Mouse (Mus musculus): ENCODE data around the gene Mtmr10. TPM values are rescaled to one million over a fixed set of nuclear protein-coding genes. Genes with fewer than 3 reads are reported as not detected.
A peak's percentile ranks its signal among the peaks of the same experiment; 100 is the strongest.

Mtmr10 gene
- total RNA-seq, 2 experiments from 2014 or later: 2.1 to 5.8 TPM

DNA sequence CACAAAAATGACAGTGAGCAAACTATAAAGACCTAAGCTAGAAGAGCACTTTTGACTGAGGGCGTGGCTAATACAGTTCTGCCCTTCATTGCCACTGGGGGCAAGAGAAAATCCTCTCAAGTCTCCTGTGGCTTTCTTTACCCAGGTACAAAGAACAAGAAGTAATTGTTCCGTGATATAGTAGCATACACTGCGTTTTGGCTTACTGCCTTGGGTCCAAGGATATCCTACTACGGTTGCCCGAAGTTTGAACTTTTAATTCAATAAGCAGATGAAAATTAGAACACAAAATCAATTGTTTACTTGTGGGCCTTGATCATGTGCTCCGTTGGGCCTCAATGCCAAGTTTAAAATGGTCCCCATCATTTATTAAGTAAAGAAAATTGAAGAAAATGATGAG, 3.0 kb downstream of the Mtmr10 start:
- no peak for ATAC-seq (replicated peaks; ENCODE audit: poor library complexity)

DNA sequence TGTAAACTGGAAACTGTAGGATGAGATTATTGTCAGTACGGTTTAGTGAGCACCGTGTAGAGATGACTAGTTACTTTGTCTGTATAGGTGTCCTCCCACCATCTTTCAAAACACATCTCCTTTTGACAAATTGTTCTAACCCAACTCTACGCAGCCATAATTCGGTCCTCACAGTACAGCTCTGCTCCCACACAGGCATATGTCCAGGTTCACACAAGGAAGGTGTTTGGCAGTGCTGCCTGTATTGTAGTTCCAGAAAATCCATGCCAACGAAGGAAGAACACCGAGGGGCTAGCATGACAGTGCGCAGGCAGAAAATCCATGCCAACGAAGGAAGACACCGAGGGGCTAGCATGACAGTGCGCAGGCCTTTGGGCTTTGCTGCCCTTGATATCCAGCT, 4.3 kb downstream of the Mtmr10 start:
- ATAC-seq (replicated peaks; ENCODE audit: poor library complexity): no peak

DNA sequence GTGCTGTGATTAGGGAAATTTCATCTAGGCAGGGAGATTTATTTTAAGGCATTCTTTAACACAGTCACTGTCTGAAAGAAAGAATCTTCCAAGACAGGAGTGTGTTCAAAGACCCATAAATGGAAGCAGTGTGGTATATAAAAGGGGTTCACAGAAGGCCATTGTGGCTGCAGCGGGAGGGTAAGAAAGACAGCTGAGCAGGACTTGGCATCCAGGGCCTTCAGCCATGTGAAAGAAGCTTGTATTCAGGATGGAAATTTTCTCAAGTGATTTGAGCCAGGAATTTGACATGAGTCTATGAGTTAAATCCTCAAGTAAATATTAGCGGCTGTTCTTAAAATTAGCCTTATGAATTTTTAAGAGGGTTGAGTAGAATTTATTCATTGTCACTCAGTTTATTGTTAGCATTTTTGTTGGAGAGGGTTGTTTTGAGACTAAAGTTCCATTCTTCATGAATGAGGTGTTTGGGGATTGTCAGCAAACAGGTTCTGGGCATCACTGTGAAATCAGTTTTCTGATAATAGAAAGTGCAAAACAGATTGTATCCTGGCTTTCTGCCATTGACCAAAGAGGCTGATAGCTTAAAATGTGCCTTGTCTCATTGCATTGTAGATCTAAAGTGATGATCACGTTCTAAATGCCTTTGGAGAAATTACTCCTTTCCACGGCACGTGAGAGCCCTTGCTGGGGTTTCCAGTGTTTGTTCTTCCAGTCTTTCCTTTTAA, 9.0 kb downstream of the Mtmr10 start:
- no peak for ATAC-seq (replicated peaks; ENCODE audit: poor library complexity)

DNA sequence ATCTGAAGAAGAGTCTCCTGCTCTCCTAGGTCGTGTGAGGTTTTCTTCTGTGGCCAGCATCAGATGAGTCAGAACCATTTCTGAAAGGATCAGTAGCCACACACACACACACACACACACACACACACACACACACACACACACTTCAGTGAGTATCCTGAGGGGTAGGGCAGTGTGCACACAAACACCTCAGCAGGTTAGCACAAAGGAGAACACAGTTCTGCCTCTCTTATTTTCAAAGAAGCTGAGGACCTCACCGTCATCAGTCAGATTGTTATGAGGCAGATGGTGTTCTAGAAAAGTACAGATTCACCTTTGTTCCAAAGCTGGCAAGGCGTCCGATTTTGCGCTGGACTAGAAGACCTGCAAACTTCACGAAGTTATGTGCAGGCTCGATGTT, 22.8 kb downstream of the Mtmr10 start:
- no peak for ATAC-seq (replicated peaks; ENCODE audit: poor library complexity)

DNA sequence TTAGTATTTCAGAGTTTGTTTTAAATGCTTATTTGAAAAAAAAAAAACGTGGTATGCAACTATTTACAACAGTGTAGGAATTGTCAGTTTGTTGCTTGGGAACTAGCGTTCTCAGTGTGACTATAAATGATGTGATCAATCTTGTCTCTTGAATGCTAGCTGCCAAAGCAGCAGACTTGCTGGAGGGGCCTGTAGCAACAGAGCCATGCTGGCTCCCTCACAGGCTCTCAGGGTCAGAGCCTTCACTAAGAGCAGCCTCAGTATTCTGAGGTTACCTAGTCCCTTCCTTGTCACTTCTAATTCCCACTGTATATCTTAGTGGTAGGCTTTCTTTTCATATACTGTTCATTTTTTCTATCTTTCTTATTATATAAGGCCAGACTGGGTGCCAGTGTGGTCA, 23.3 kb downstream of the Mtmr10 start:
- ATAC-seq (replicated peaks; ENCODE audit: poor library complexity): no peak

DNA sequence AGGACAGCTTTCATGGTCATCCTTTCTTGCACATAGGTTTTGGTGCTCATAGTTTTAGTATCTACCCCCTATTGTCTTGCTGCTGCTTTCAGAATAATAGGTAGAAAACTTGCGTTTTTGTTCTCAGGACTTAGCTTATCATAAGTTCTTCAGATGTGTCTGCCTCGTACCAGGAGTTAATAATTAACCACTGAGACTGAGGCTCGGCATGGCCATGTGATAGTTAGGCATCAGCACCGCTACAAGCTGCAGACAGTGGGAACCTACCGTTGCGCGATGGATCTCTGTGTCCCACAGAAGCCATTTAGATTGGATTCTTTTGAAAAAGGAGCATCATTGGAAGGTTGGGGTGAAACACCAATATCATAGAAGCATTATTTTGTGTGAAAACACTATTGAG, 25.4 kb downstream of the Mtmr10 start:
- no peak for ATAC-seq (replicated peaks; ENCODE audit: poor library complexity)

DNA sequence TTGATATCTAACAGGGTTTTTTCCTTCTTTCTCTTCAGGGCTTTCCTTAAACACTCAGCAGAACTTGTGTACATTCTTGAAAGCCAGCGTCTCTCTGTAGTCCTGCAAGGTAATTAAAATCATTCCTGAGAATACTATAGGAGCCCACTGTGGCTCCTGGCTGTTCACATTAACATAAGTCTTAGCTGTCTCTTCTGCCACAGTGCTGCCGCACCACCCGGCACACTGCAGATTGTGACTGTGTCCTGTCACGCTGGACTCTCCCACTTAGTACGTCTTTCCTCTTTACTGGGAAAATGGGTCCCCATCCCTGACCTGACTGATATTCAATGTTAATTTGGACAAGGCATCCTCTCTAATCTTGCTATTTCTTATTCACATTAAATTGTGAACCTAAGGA, 33.7 kb downstream of the Mtmr10 start:
- no peak for ATAC-seq (replicated peaks; ENCODE audit: poor library complexity)

DNA sequence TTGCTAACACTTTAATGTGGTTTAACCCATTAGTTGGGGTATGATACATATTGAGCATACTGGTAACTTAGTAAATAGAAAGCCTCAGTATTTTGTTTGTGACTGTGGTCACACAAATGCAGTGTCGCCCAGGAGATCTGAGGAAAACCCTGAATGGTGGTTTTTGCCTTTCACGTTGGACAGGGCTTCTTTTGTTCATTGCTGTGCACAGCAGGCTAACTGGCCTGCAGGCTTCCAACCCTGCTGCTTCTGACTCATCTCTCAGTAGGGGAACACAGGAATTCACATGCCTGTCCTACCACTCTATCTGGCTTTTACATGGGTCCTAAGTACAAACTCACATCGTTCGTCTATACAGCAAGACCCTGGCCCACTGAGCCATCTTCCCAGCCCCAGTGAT, 34.2 kb downstream of the Mtmr10 start:
- no peak for ATAC-seq (replicated peaks; ENCODE audit: poor library complexity)

DNA sequence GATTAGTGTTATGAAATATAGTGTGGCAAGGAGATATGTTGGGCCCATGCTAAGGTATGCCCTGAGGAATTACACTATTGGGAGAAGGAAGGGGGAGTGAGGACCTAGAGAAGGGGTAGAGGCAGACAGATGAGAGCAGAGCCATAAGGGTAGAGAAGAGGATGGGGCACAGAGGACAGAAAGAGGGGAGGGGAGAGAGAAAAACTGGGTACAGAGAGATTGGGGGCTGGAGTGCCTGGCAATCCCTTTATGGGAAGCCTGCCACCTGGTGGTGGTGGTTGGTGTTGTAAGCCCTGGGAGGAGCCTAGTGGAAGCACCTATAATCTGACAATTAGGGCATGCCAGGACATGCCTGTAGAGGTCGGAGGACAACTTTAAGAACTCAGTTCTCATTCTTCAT, 39.4 kb downstream of the Mtmr10 start:
- peak; percentile 100 for ATAC-seq (replicated peaks; ENCODE audit: poor library complexity)

DNA sequence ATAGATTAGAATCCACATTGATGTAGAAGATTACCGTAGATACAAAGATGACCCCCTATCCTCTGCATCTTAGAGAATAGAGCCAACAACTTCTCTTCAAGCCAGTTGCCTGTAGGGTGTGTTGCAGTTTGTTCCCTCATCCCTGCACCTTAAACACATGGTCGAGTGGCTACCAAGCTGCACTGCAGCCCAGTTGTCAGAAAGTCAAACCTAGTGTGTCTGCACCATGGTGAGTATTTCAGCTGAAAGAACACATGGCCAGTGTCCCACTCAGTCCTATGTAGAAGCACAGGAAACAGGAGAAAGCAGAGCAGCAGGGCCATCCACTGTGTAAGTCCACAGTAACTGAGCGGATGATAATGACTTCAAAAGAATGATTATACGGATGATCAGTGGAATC, 40.0 kb downstream of the Mtmr10 start:
- no peak for ATAC-seq (replicated peaks; ENCODE audit: poor library complexity)

DNA sequence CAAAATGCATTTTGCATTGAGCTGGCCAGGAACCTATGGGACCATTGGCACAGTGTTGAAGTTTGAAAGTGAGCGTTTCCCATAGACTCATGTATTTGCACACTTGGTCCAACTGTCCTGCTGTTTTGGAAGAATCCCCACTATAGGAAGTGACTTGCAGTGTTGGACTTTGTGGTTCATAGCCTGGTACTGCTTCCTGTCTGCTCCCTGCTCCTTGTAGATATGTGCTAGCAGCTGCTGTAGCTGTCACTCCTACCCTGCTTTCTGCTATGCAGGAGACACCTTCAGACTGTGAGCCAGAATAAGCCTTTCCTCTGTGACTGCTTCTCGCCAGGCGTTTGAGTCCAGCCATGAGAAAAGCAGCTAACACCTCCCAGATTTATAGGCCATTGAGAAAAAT, 43.9 kb downstream of the Mtmr10 start:
- ATAC-seq (replicated peaks; ENCODE audit: poor library complexity): no peak

DNA sequence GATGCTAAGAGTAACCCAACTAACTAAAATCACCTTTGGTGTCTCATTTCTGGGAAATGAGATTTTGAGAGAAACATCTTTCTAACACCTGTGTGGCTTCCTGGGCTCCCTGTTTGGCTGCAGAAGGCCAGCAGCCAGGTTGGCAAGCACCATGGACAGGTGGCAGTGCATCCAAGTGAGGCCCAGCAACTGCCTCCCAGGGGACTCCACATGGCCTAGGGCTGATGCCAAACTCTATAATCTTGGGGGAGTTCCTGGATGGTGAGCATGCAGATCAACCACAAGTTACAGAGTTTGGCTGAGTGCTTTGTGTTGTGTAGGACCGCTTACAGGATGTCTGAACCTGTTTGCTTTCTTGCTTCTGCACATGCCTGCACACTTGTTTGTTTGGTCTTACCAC, 45.2 kb downstream of the Mtmr10 start:
- ATAC-seq (replicated peaks; ENCODE audit: poor library complexity): no peak

DNA sequence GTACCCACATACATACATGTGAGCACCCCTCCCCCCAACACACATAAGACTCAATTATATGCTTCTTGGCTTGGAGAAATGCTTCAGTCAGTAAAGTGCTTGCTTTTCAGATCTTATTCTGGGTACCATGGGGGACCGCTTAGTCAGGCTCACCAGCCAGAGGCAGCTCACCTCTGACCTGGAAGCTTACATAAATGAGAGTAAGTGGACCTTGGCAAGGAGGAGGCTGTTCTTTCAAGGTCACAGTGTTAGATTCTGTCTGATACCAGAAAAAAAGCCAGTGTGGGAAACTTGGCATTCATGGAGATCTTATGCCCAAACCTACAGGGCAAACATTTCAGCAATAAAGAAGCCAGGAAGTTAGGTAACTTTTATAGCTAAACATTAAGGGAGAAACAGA, 60.4 kb downstream of the Mtmr10 start:
- ATAC-seq (replicated peaks; ENCODE audit: poor library complexity): no peak

DNA sequence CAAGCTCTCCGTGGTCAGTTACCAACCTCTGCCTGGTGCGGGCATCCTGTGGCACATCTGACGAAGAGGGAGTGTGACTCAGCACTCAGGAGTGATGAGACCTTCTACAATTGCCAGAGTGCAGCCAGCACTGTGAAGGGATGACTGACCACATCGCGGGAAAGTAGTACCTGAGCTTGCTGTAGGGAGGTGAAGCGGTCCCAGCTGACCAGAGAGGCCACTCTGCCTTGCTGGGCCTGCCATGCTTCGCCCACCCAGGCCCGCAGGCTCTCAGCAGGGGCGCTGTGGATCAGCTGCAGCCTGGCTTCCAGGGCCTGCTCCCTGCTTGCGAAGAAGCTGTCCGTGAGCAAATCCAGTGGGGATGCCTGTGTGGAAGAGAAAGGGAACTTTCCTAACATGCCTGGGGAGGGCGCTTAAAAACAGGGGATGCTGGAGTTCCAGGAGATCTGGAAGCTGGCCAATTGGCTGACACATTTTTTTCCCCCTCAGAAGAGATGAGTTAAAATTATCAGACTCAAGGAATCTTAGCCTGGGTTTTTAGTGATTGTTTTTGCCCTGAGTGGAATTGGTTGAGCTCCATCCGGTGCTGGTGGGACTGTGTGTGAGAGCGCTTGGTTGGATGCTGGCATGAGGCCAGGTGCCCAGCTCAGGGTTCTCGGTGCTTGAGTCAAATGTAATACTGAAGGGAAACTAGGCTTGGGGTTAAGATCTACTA, 61.9 kb downstream of the Mtmr10 start:
- ATAC-seq (replicated peaks; ENCODE audit: poor library complexity): no peak

DNA sequence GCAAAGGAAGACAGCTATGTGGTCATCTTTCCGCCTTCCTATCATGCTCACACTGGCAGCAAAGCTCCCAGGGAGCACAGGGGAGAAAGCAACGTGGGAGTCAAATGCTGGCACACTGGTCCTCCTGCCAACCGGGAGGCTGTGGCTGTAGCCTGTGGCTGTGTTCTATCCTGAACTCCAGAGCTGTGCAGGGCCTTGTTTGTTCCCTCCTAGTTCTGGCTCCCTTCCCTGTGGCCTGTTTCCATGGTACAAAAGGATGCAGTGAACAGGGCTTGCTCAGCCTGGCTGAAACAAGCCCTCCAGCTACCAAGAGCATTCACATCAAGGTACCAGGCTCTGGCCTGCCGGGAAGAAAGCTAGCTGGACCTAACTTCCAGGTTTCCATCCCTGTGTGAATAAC, 63.6 kb downstream of the Mtmr10 start:
- ATAC-seq (replicated peaks; ENCODE audit: poor library complexity): no peak

DNA sequence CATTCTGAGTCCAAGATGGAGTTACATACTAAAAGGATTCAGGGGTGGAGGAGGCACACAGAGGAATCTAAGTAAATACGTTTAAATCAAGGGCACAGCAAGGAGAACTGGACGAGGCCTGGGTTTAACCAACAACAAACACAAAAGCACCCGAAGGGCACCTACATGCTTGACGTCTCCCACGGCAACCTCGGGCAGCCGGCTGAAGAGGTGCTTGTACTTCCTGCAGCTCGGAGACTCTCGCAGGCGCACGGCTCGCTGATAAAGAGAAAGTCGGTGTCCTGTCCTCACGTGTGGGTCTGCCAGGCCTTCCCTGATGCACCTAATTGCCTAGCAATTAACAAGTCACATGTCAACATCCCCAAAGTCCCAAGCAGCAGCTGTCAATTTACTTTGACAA, 66.8 kb downstream of the Mtmr10 start:
- no peak for ATAC-seq (replicated peaks; ENCODE audit: poor library complexity)

DNA sequence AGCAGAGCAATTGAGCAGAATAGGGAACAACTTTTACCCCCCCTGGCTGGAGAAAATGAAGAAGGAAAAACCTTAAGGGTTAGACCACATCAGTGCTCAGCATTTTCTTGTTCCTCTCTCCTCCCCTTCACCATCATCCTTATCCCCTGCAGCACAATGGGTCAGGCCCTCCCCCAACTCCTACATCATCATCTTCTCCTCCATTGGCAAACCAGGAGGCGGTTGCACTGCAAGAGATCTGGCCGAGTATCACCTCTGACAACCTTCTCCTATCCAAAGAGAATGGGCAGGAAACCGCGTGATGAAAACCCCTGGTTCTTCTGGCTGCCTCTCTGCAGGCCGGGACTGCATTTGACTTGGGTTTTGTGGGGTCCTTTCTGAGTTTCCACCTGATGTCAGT, 69.2 kb downstream of the Mtmr10 start:
- ATAC-seq (replicated peaks; ENCODE audit: poor library complexity): 0 out of 2 replicates have a peak, but pooled peaks have one; percentile 17

DNA sequence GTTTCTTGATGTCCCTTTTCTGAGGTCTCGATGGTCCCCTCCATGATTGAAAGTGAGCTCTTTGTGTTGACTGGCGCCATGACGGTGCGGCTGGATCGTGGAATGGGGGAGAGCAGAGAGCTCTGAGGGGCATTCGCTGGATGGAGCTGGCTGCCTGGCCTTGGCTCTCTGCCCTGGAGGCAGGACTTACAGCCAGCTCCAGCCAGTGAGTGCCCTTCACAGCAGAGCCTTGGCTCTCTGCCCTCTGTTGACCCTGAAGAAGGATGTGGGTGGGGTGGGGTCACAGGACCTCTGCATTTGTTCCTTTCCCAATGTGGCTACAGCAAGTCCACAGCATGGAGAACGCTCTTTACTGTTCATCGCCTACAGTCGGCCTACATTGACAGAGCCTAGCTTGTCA, 70.0 kb downstream of the Mtmr10 start:
- ATAC-seq (replicated peaks; ENCODE audit: poor library complexity): no peak

DNA sequence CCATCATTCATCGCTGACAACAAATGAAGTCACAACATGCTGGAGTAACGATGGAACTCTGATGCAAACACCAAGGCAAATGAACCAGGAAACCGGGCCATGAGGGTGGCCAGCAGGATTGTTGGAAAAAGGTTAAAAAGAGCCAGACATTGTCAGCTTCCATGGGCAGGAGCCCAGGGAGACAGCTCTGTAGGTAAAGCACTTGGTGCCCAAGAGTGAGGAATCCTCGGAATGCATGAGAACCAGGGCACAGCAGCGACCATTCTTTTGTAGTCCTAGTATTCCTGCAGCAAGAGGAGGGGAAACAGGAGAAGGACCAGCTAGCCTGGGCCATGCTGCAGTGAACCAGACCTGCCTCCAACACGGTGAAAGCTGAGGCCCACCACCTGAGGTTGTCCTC, 71.2 kb downstream of the Mtmr10 start:
- ATAC-seq (replicated peaks; ENCODE audit: poor library complexity): no peak

DNA sequence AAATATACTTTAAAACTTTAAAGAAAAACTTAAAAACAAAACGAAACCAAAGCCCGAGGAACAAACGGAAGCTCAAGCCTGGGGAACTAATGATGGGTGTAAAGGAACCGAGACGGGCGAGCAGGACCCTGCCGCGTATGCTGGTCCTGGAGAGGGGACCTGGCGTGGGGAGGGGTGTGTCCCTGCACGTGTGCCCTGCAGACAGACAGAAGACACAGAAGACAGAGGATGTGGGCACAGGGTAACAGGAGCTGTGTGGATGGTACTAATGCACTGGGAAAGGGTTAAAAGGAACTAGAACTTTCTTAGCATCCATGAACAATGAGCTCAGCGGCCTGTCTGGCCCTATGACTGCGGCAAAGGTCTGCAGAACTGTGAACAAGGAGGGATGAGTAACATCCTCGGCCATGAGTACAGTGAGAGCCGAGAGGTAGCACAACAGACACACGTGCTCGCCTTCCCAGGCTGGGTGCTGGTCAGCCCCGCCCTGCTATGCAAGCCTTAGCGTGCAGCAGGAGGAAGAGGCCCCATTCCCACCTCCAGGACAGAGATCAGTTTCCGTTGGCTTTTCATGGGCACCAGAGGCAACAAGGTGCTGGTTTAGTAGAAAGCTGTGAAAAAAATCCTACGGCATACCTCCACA, 72.6 kb downstream of the Mtmr10 start:
- no peak for ATAC-seq (replicated peaks; ENCODE audit: poor library complexity)

DNA sequence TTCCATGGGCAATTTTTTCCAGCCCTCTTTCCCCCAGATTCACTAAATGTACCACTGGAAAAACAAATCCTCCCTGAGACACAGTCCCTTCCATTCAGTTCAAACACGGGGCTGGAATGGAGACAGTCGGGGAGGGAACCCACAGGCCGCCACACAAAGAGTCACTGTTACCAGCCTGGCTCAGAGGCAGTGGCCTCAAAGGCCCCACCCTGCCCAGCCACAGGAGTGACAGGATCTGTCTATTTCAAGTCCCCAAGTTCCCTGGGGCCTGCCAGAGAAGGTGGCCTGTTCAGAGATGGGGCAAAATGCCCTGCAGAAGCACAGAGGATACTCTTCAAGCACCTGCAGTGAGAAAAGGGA, 73.1 kb downstream of the Mtmr10 start:
- ATAC-seq (replicated peaks; ENCODE audit: poor library complexity): no peak

DNA sequence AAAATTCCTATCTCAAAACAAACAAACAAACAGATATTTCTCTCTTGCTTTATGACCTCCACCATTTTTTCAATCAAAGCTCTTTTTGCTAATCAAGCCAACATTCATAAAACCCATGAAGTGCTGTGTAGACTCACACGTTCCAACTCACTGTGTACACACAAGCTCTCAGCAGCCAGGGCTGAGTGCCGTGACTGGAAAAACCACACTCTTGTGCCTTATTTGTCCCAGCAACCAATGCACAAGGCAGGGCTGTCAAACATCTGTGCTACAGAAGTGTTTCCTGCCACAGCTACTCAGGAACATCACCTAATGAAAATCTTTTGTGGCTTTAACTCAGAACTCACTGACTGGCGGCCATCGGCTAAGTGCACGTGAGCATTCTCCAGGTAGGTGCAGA, 78.4 kb downstream of the Mtmr10 start:
- ATAC-seq (replicated peaks; ENCODE audit: poor library complexity): no peak

All from megakaryocyte progenitor cell, adult 5-6 weeks (primary cell).